ENCODE assay signal across 7 mouse cellular contexts in the genomic region with DNA sequence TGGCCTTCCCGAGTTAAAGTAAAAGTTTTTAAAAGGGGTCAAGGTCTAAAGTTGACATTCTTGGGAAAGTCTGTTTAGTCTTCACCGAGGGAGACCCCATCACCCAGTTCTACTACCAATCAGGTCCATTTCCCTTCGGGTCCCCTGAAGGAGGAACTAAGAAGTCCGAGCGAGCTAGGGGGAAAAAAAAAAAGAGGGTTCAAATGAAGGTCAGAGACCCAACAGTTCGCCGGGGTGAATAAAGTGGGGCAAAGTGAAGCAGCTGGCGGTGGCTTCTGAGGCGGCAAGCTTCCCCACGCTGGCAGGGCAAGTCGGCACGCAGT. TPM values are rescaled to one million over a fixed set of nuclear protein-coding genes. Genes with fewer than 3 reads are reported as not detected.
DNase-seq lines count a peak whose midpoint lies in the region; ATAC-seq lines count a peak whose summit lies in the region.

No protein-coding gene starts in this region.

- peak overlapping the region; percentile 90 for H3K27ac ChIP-seq in neural tube, embryonic 11.5 days (ENCODE audit: low read depth, low read length)
- peak overlapping the region; percentile 97 for H3K27ac ChIP-seq in embryonic facial prominence, embryonic 13.5 days
- peak overlapping the region; percentile 97 for H3K27ac ChIP-seq in limb, embryonic 10.5 days
- H3K27ac ChIP-seq in neural tube, embryonic 14.5 days (ENCODE audit: low read depth, low read length), result peak overlapping the region; percentile 95

- H3K9me3 ChIP-seq in neural tube, embryonic 11.5 days (ENCODE audit: control insufficient read depth, low read length), result no peaks in the 10 kb centered on the region
- H3K9me3 ChIP-seq in embryonic facial prominence, embryonic 13.5 days, result no peaks in the 10 kb centered on the region
- no peaks in the 10 kb centered on the region for H3K9me3 ChIP-seq in limb, embryonic 10.5 days (replicated peaks)
- no peaks in the 10 kb centered on the region for H3K9me3 ChIP-seq in neural tube, embryonic 14.5 days (ENCODE audit: control insufficient read depth, low read length)

- H3K9ac ChIP-seq in neural tube, embryonic 11.5 days (ENCODE audit: low read length), result peak overlapping the region; percentile 97
- H3K9ac ChIP-seq in embryonic facial prominence, embryonic 13.5 days, result peak overlapping the region; percentile 97
- peak overlapping the region; percentile 97 for H3K9ac ChIP-seq in neural tube, embryonic 14.5 days (replicated peaks; ENCODE audit: low read depth, low read length)

- no peak for DNase-seq in neural tube, embryonic 11.5 days (ENCODE audit: low spot score)
- no peak for DNase-seq in neural tube, embryonic 10.5 days (ENCODE audit: extremely low spot score, low spot score)
- DNase-seq in limb, embryonic 10.5 days (ENCODE audit: low spot score), result no peak
- DNase-seq in left cerebral cortex, postnatal 10 days (ENCODE audit: extremely low spot score in 1 of 2, low spot score in 2 of 2), result no peak
- DNase-seq in thymus, postnatal 25 days, result no peak

- H3K27me3 ChIP-seq in neural tube, embryonic 11.5 days (ENCODE audit: control insufficient read depth, insufficient read depth, low read length), result no peaks in the 10 kb centered on the region
- H3K27me3 ChIP-seq in embryonic facial prominence, embryonic 13.5 days, result no peaks in the 10 kb centered on the region
- H3K27me3 ChIP-seq in limb, embryonic 10.5 days (ENCODE audit: low read depth, poor library complexity, severe bottlenecking), result no peaks in the 10 kb centered on the region
- no peaks in the 10 kb centered on the region for H3K27me3 ChIP-seq in neural tube, embryonic 14.5 days (ENCODE audit: control insufficient read depth, insufficient read depth, low read length)

- no peak; the same call in 1 of the 2 replicates for ATAC-seq in neural tube, embryonic 11.5 days (ENCODE audit: insufficient read depth, low FRiP score, low TSS enrichment)
- ATAC-seq in embryonic facial prominence, embryonic 13.5 days (ENCODE audit: insufficient number of reproducible peaks, insufficient read depth, low FRiP score, low TSS enrichment, low read depth), result no peak
- no peak for ATAC-seq in neural tube, embryonic 14.5 days (ENCODE audit: low read depth)

- H3K36me3 ChIP-seq in neural tube, embryonic 11.5 days (ENCODE audit: control insufficient read depth, insufficient read depth, low read length), result no peaks in the 10 kb centered on the region
- H3K36me3 ChIP-seq in embryonic facial prominence, embryonic 13.5 days, result no peaks in the 10 kb centered on the region
- peaks cover 10% of the 10 kb centered on the region; the same call in 1 of the 2 replicates for H3K36me3 ChIP-seq in limb, embryonic 10.5 days
- no peaks in the 10 kb centered on the region for H3K36me3 ChIP-seq in neural tube, embryonic 14.5 days (ENCODE audit: control insufficient read depth, insufficient read depth, low read length)

- WGBS in neural tube, embryonic 11.5 days, result under 1% methylated on average over 12 of the region's 12 CpGs
- WGBS in embryonic facial prominence, embryonic 13.5 days, result 2% methylated on average over 12 of the region's 12 CpGs
- under 1% methylated on average over 12 of the region's 12 CpGs for WGBS in limb, embryonic 10.5 days
- WGBS in neural tube, embryonic 14.5 days, result 1% methylated on average over 12 of the region's 12 CpGs

- H3K4me1 ChIP-seq in neural tube, embryonic 11.5 days (ENCODE audit: control insufficient read depth, insufficient read depth, low read length), result peaks cover 14% of the 10 kb centered on the region; the same call in 1 of the 2 replicates
- H3K4me1 ChIP-seq in embryonic facial prominence, embryonic 13.5 days, result peaks cover 22% of the 10 kb centered on the region
- peaks cover 39% of the 10 kb centered on the region for H3K4me1 ChIP-seq in limb, embryonic 10.5 days
- H3K4me1 ChIP-seq in neural tube, embryonic 14.5 days (ENCODE audit: control insufficient read depth, insufficient read depth, low read length), result peaks cover 20% of the 10 kb centered on the region

- intact Hi-C loops in left cerebral cortex, postnatal 10 days (cut with DNase I), result loop anchor here (5.0 kb wide), 1 partner anchor 71 kb away; no protein-coding TSS in a partner anchor

- peak overlapping the region; percentile 99 for H3K4me3 ChIP-seq in neural tube, embryonic 11.5 days (ENCODE audit: low read depth, low read length)
- peak overlapping the region; percentile 98 for H3K4me3 ChIP-seq in embryonic facial prominence, embryonic 13.5 days
- H3K4me3 ChIP-seq in limb, embryonic 10.5 days, result peak overlapping the region; percentile 99
- peak overlapping the region; percentile 98 for H3K4me3 ChIP-seq in neural tube, embryonic 14.5 days (ENCODE audit: low read depth, low read length)

- peak overlapping the region; percentile 87 for H3K4me2 ChIP-seq in neural tube, embryonic 11.5 days (ENCODE audit: low read depth)
- peak overlapping the region; percentile 82 for H3K4me2 ChIP-seq in embryonic facial prominence, embryonic 13.5 days
- H3K4me2 ChIP-seq in neural tube, embryonic 14.5 days (ENCODE audit: low read depth, low read length), result peak overlapping the region; percentile 87

RNA-seq across cellular contexts. Expression of a gene that starts 0.3 kb away (rescaled TPM):
- 101 and 102 TPM in 2 replicates for polyA plus RNA-seq in neural tube, embryonic 11.5 days (2014; fragmentation: Nextera tagmentation; extraction: Ambion mirVana)
- 53.2 and 69.2 TPM in 2 replicates for polyA plus RNA-seq in embryonic facial prominence, embryonic 13.5 days (2015; fragmentation: Nextera tagmentation; extraction: Ambion mirVana)
- polyA plus RNA-seq in limb, embryonic 10.5 days (2016; fragmentation: Nextera tagmentation; extraction: Ambion mirVana), result 40.2 and 52.6 TPM in 2 replicates
- polyA plus RNA-seq in neural tube, embryonic 14.5 days (2014; fragmentation: Nextera tagmentation; extraction: Ambion mirVana), result 93.7 and 94.8 TPM in 2 replicates
- 100 to 1,000 TPM; 264 to 274 TPM for total RNA-seq in left cerebral cortex, postnatal 10 days (2021)

RNA-seq across cellular contexts. Expression of a gene that starts 50.4 kb away (rescaled TPM):
- polyA plus RNA-seq in neural tube, embryonic 11.5 days (2014; fragmentation: Nextera tagmentation; extraction: Ambion mirVana), result 47.9 and 51.3 TPM in 2 replicates
- 44.5 and 44.7 TPM in 2 replicates for polyA plus RNA-seq in embryonic facial prominence, embryonic 13.5 days (2015; fragmentation: Nextera tagmentation; extraction: Ambion mirVana)
- 38.8 and 45.7 TPM in 2 replicates for polyA plus RNA-seq in limb, embryonic 10.5 days (2016; fragmentation: Nextera tagmentation; extraction: Ambion mirVana)
- 35.0 and 46.7 TPM in 2 replicates for polyA plus RNA-seq in neural tube, embryonic 14.5 days (2014; fragmentation: Nextera tagmentation; extraction: Ambion mirVana)
- total RNA-seq in left cerebral cortex, postnatal 10 days (2021), result 10 to 100 TPM; 50.4 to 51.8 TPM

RNA-seq across cellular contexts. Expression of a gene that starts 50.5 kb away (rescaled TPM):
- 2.5 and 2.8 TPM in 2 replicates for polyA plus RNA-seq in neural tube, embryonic 11.5 days (2014; fragmentation: Nextera tagmentation; extraction: Ambion mirVana)
- polyA plus RNA-seq in embryonic facial prominence, embryonic 13.5 days (2015; fragmentation: Nextera tagmentation; extraction: Ambion mirVana), result 1.9 and 2.1 TPM in 2 replicates
- 1.4 and 2.0 TPM in 2 replicates for polyA plus RNA-seq in limb, embryonic 10.5 days (2016; fragmentation: Nextera tagmentation; extraction: Ambion mirVana)
- polyA plus RNA-seq in neural tube, embryonic 14.5 days (2014; fragmentation: Nextera tagmentation; extraction: Ambion mirVana), result 1.3 and 1.9 TPM in 2 replicates
- total RNA-seq in left cerebral cortex, postnatal 10 days (2021), result 1 to 10 TPM; 2.2 to 2.5 TPM
